Mouse (Mus musculus) forebrain, embryonic 12.5 days (tissue): ENCODE data around the gene Vmn2r44. TPM values are rescaled to one million over a fixed set of nuclear protein-coding genes. Genes with fewer than 3 reads are reported as not detected.
"Not testable (repeated sequence)": the region's sequence is repeated elsewhere in the genome, so short reads cannot be mapped to it uniquely, and the experiment has no call there.

Experiments used
- ATAC-seq: fragments of 200-750 bp; cut with Nextera tagmentation; 2 replicates; pipeline ENCODE4 v1.8.0; 2017; ENCODE audit warnings: moderate TSS enrichment; ENCODE audit not compliant: low FRiP score
- H3K27ac ChIP-seq: fragments of 300-500 bp; sonication (generic); 2 replicates; pipeline ENCODE4 v1.5.1; 2016; ENCODE audit warnings: mild to moderate bottlenecking
- H3K27me3 ChIP-seq: fragments of 300-500 bp; sonication (generic); 2 replicates; pipeline ENCODE4 v1.6.1; 2016; ENCODE audit warnings: mild to moderate bottlenecking
- H3K36me3 ChIP-seq: fragments of 300-500 bp; sonication (generic); replicated peaks from 2 replicates; pipeline ENCODE4 v1.6.1; 2016; ENCODE audit warnings: mild to moderate bottlenecking
- H3K4me1 ChIP-seq: fragments of 300-500 bp; sonication (generic); 2 replicates; pipeline ENCODE4 v1.6.1; 2016
- H3K4me2 ChIP-seq: fragments of 300-500 bp; sonication (generic); 2 replicates; pipeline ENCODE4 v1.6.1; 2016; ENCODE audit warnings: mild to moderate bottlenecking, moderate library complexity
- H3K4me3 ChIP-seq: fragments of 300-500 bp; sonication (generic); replicated peaks from 2 replicates; pipeline ENCODE4 v1.5.1; 2016; ENCODE audit warnings: mild to moderate bottlenecking
- H3K9ac ChIP-seq: fragments of 300-500 bp; sonication (generic); 2 replicates; pipeline ENCODE4 v1.6.1; 2016; ENCODE audit warnings: mild to moderate bottlenecking
- H3K9me3 ChIP-seq: fragments of 300-500 bp; sonication (generic); 2 replicates; pipeline ENCODE4 v1.6.1; 2016
- WGBS: fragments of 180-500 bp; shearing (Covaris S2); methylation state at CpG from one replicate; pipeline ENCODE4 v1.1.7; 2016; 5-methylcytosine and 5-hydroxymethylcytosine counted together
- polyA plus RNA-seq: library from polyadenylated mRNA; unstranded; fragments of >200 nt; fragmentation: Nextera tagmentation; extraction: Ambion mirVana; gene quantifications from 2 replicates; pipeline ENCODE4 v1.2.1, GENCODE M21; 2016

The Vmn2r44 gene
- not detected in 2 replicates for polyA plus RNA-seq

DNA sequence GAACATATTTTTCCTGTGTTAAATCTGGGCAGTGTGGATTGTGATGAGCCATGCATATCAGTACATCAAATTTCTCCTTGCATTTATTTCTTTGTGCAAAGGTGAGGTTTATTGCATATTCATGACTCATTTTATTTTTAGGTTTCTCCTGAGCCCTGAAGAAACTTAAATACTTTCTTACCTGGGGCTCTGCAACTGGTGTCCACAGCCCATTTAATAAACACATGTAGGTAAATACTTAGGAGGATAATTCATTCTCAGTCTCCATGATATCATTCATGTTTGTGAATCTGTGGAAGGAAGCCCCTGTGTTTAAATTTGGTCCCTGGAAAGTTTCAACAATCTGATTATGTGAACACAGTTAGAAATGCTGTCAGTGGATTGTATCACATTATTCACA lies at the start of gene Vmn2r44:
Gene Vmn2r44, minus strand, starts transcription at position 101 of the 400 bp plus-strand sequence.
- H3K4me3 ChIP-seq, H3K4me2 ChIP-seq, H3K27ac ChIP-seq, H3K27me3 ChIP-seq, H3K4me1 ChIP-seq, ATAC-seq, H3K36me3 ChIP-seq, H3K9me3 ChIP-seq, H3K9ac ChIP-seq: not testable (repeated sequence)

- WGBS = 87% methylated on average over 11 of the region's 11 CpGs
- not testable (repeated sequence) for H3K36me3 ChIP-seq, H3K9me3 ChIP-seq, H3K27ac ChIP-seq, ATAC-seq, H3K27me3 ChIP-seq, H3K4me2 ChIP-seq, H3K9ac ChIP-seq, H3K4me3 ChIP-seq, H3K4me1 ChIP-seq
Measured at GRCm38 (mm10) chr7:8357879-8358278, 25.3 kb downstream of the Vmn2r44 start.

Other genes starting within 250 kb of the Vmn2r44 start
- gene Vmn2r41, start 221.7 kb downstream of the Vmn2r44 start, polyA plus RNA-seq = not detected in 2 replicates
- not detected in 2 replicates for gene Vmn2r42, start 183.0 kb downstream of the Vmn2r44 start, polyA plus RNA-seq
- not detected in 2 replicates for gene Vmn2r43, start 122.7 kb downstream of the Vmn2r44 start, polyA plus RNA-seq
- gene Vmn2r45, start 105.7 kb upstream of the Vmn2r44 start, polyA plus RNA-seq = not detected in 2 replicates